Mouse (Mus musculus) heart, postnatal 14 days (tissue): ENCODE measurements at regions not wholly inside any gene's neighbourhood (a gene's known extent, or its start where the extent isn't known, plus 50 kb on each side); places are given as distances from the start of the nearest gene placed in this dataset.

Experiments used
- DNase-seq, 2 experiments: peaks; one replicate each; pipeline ENCODE4 v3.0.0; 2021 to 2022
- intact Hi-C: fragments of 180-260 bp; cut with DNase I; formaldehyde crosslinking; loops from one replicate; pipeline ENCODE4 v1.15.1; 2025

- DNase-seq, result no peak
- intact Hi-C loops, result no loop called here
These were observed 315.4 kb upstream of the Jmjd1c start for GRCm38 (mm10) chr10:66780335-66781170.

- no peak for DNase-seq
- intact Hi-C loops, result no loop called here
These were observed 314.8 kb upstream of the Jmjd1c start for GRCm38 (mm10) chr10:66781171-66781510.

- DNase-seq, result no peak
These were observed 313.9 kb upstream of the Jmjd1c start for GRCm38 (mm10) chr10:66782025-66782424.

GRCm38 (mm10) chr10:66787812-66788211, 308.1 kb upstream of the Jmjd1c start:
- DNase-seq, result no peak
- intact Hi-C loops, result no loop called here

More at GRCm38 (mm10) chr10:66782025-66782424, 313.9 kb upstream of the Jmjd1c start:
- intact Hi-C loops, result no loop called here

GRCm38 (mm10) chr10:66796296-66796695, 299.6 kb upstream of the Jmjd1c start:
- DNase-seq, result no peak
- intact Hi-C loops, result no loop called here

GRCm38 (mm10) chr10:66802691-66803090, 293.2 kb upstream of the Jmjd1c start:
- no peak for DNase-seq
- intact Hi-C loops, result no loop called here

GRCm38 (mm10) chr10:66807261-66807968, 288.5 kb upstream of the Jmjd1c start:
- intact Hi-C loops, result loop anchor here (2.0 kb wide), 1 partner anchor 65 kb away; no protein-coding TSS in a partner anchor
- DNase-seq, result peak; percentile 69 to 79

- intact Hi-C loops, result no loop called here
- no peak for DNase-seq
These were observed 283.2 kb upstream of the Jmjd1c start for GRCm38 (mm10) chr10:66812515-66813260.

GRCm38 (mm10) chr10:66813850-66814564, 281.9 kb upstream of the Jmjd1c start:
- DNase-seq, result no peak
- intact Hi-C loops, result no loop called here

- DNase-seq, result peak; percentile 86 to 91
- intact Hi-C loops, result no loop called here
These were observed 281.2 kb upstream of the Jmjd1c start for GRCm38 (mm10) chr10:66814565-66815201.

- intact Hi-C loops, result no loop called here
- DNase-seq, result no peak
These were observed 280.0 kb upstream of the Jmjd1c start for GRCm38 (mm10) chr10:66815951-66816350.

- intact Hi-C loops, result no loop called here
- no peak for DNase-seq
These were observed 279.1 kb upstream of the Jmjd1c start for GRCm38 (mm10) chr10:66816776-66817175.

- intact Hi-C loops, result no loop called here
- DNase-seq, result no peak
These were observed 278.0 kb upstream of the Jmjd1c start for GRCm38 (mm10) chr10:66817876-66818275.

- intact Hi-C loops, result no loop called here
These were observed 276.4 kb upstream of the Jmjd1c start for GRCm38 (mm10) chr10:66819517-66819916.

GRCm38 (mm10) chr10:66825737-66826136, 270.2 kb upstream of the Jmjd1c start:
- intact Hi-C loops, result no loop called here
- no peak for DNase-seq

More at GRCm38 (mm10) chr10:66819517-66819916, 276.4 kb upstream of the Jmjd1c start:
- no peak for DNase-seq

GRCm38 (mm10) chr10:66826327-66826726, 269.6 kb upstream of the Jmjd1c start:
- intact Hi-C loops, result no loop called here
- no peak for DNase-seq

- no peak for DNase-seq
- intact Hi-C loops, result no loop called here
These were observed 261.0 kb upstream of the Jmjd1c start for GRCm38 (mm10) chr10:66834974-66835373.

GRCm38 (mm10) chr10:66839058-66839457, 256.9 kb upstream of the Jmjd1c start:
- peak in 1 of 2 experiments; percentile 17 for DNase-seq
- intact Hi-C loops, result no loop called here

- DNase-seq, result peak in 1 of 2 experiments; percentile 22
- intact Hi-C loops, result no loop called here
These were observed 252.7 kb upstream of the Jmjd1c start for GRCm38 (mm10) chr10:66843258-66843657.

GRCm38 (mm10) chr10:66848778-66849177, 247.1 kb upstream of the Jmjd1c start:
- no peak for DNase-seq
- intact Hi-C loops, result no loop called here
